Mouse (Mus musculus): Measurements from ENCODE around the gene Mark2.

Gene Mark2

GRCm38 (mm10) chr19:7295071-7295658 lies 46.5 kb downstream of the Mark2 start:
- DNase-seq (ENCODE audit: low spot score): peak; percentile 88

GRCm38 (mm10) chr19:7294098-7294876 lies 47.4 kb downstream of the Mark2 start:
- DNase-seq (ENCODE audit: low spot score): no peak

GRCm38 (mm10) chr19:7291958-7292709 lies 49.5 kb downstream of the Mark2 start:
- no peak for DNase-seq (ENCODE audit: low spot score)

GRCm38 (mm10) chr19:7289767-7290166 lies 51.9 kb downstream of the Mark2 start:
- no peak for DNase-seq (ENCODE audit: low spot score)

GRCm38 (mm10) chr19:7288288-7288687 lies 53.4 kb downstream of the Mark2 start:
- no peak for DNase-seq (ENCODE audit: low spot score)

GRCm38 (mm10) chr19:7286563-7287315 lies 54.9 kb downstream of the Mark2 start:
- DNase-seq (ENCODE audit: low spot score): no peak

GRCm38 (mm10) chr19:7280557-7281330 lies 60.9 kb downstream of the Mark2 start:
- DNase-seq (ENCODE audit: low spot score): no peak

- no peak for DNase-seq (ENCODE audit: low spot score)
Measured at GRCm38 (mm10) chr19:7279114-7279513, 62.5 kb downstream of the Mark2 start.

- no peak for DNase-seq (ENCODE audit: low spot score)
Measured at GRCm38 (mm10) chr19:7278200-7278906, 63.3 kb downstream of the Mark2 start.

GRCm38 (mm10) chr19:7276796-7277195 lies 64.9 kb downstream of the Mark2 start:
- no peak for DNase-seq (ENCODE audit: low spot score)

GRCm38 (mm10) chr19:7276053-7276659 lies 65.5 kb downstream of the Mark2 start:
- no peak for DNase-seq (ENCODE audit: low spot score)

GRCm38 (mm10) chr19:7275131-7275789 lies 66.4 kb downstream of the Mark2 start:
- DNase-seq (ENCODE audit: low spot score): no peak

- DNase-seq (ENCODE audit: low spot score): no peak
Measured at GRCm38 (mm10) chr19:7274326-7274990, 67.2 kb downstream of the Mark2 start.

GRCm38 (mm10) chr19:7273486-7273885 lies 68.2 kb downstream of the Mark2 start:
- DNase-seq (ENCODE audit: low spot score): no peak

- no peak for DNase-seq (ENCODE audit: low spot score)
Measured at GRCm38 (mm10) chr19:7269290-7270044, 72.2 kb downstream of the Mark2 start.

GRCm38 (mm10) chr19:7268722-7269090 lies 73.0 kb downstream of the Mark2 start:
- peak; percentile 78 for DNase-seq (ENCODE audit: low spot score)

- DNase-seq (ENCODE audit: low spot score): peak; percentile 90
Measured at GRCm38 (mm10) chr19:7267781-7268721, 73.6 kb downstream of the Mark2 start.

Measured in yolk sac, embryonic 10.5 days (tissue).